Mouse (Mus musculus): ENCODE results near the gene Brd9. TPM values are rescaled to one million over a fixed set of nuclear protein-coding genes. Genes with fewer than 3 reads are reported as not detected.

Gene Brd9
- total and polyA plus RNA-seq, 2 experiments, result 8.0 to 9.1 TPM

DNA sequence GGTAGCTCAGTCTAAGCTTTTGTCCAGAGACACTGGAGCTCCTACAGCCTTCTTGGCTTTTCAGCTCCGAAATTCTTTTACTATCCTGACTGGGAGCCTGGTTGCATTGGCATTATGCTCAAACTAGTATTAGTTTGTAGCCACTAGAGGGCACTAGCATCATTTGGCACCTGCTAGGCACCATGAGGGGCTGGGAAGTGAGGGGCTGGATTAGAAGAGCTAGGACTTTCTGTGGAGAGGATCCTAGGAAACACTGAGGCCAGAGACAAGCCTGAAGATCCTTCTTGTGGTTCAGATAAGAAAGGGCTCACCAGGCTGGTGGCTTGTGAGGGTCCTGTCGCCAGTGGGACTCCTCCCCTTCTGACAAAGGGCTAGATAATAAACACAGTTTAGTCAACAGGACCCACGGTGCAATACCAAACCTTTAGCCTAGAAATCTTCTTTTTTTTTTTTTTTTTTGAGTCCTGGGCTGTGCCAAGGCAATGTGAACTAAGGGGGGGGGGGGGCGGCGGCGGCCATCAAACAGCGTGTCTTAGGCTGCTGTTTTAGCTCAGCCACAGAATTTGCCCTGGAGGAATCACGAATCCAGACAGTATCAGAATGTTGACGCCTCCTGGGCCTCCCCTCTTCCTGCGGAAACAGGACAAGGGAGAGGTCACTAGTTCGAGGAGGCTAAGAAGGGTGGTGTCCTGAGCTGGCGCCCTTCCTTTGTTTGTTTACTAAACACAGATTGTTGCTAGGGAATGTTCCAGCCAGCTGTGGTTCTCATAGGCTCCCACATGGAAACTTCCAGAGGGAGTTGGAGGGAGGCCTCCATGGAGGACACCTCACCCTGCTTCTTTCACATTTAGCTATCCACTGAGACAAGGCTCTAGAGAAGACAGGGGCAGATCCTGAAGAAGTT is 33.2 kb downstream of the Brd9 start:
- no peaks in the 10 kb centered on the region for H3K79me2 ChIP-seq (ENCODE audit: control insufficient read depth, insufficient read depth, low read length)
- H3K4me1 ChIP-seq (ENCODE audit: control insufficient read depth, insufficient read depth, low read length), result peaks cover 7% of the 10 kb centered on the region
- H3K27me3 ChIP-seq (ENCODE audit: control insufficient read depth, insufficient read depth, low read length), result no peaks in the 10 kb centered on the region
- DNase-seq (ENCODE audit: extremely low read depth, low read depth, low spot score), result peak; percentile 83
- WGBS, result 13% methylated on average over 12 of the region's 12 CpGs
- peak overlapping the region; percentile 64 for H3K27ac ChIP-seq (replicated peaks; ENCODE audit: insufficient read depth, low read depth, low read length)
- peak overlapping the region; percentile 37 for H3K4me3 ChIP-seq (ENCODE audit: insufficient read depth, low read depth, low read length)
- H3K36me3 ChIP-seq (ENCODE audit: control insufficient read depth, insufficient read depth, low read length), result no peaks in the 10 kb centered on the region
- no peak for TF ChIP-seq POLR2A (IDR thresholded peaks at IDR 0.05; ENCODE audit: extremely low read depth, insufficient read depth, low read length)
- TF ChIP-seq CTCF (IDR thresholded peaks at IDR 0.05; ENCODE audit: low read depth, low read length), result peak; percentile 68
- peak overlapping the region; percentile 37 for H3K9ac ChIP-seq (ENCODE audit: low read depth, low read length)

DNA sequence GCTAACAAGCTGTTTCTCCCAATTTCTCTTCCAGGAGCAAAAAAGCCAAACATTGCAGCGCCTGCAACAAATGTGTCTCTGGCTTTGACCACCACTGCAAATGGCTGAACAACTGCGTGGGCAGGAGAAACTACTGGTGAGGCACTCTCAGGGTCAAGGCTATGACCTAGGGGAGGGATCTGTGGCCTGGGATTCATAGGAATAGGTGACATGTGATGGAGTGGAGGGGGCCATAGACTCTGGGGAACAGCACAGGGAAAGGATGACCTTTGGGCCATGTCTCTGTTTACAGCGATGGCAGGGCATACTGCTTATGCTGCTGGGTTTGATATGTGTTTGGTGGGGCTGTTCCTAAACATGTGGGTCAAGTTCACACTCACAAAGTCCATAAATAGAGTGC is 36.9 kb downstream of the Brd9 start:
- WGBS, result 41% methylated on average over 3 of the region's 3 CpGs
- Histone ChIP-seq H3K79me2 (ENCODE audit: control insufficient read depth, insufficient read depth, low read length) (no peaks in the 10 kb centered on the region), H3K27me3 (ENCODE audit: control insufficient read depth, insufficient read depth, low read length) (no peaks in the 10 kb centered on the region), H3K4me3 (ENCODE audit: insufficient read depth, low read depth, low read length) (no peak overlapping the region), H3K36me3 (ENCODE audit: control insufficient read depth, insufficient read depth, low read length) (no peaks in the 10 kb centered on the region), H3K27ac (replicated peaks; ENCODE audit: insufficient read depth, low read depth, low read length) (no peak overlapping the region), H3K4me1 (ENCODE audit: control insufficient read depth, insufficient read depth, low read length) (peaks cover 7% of the 10 kb centered on the region), H3K9ac (ENCODE audit: low read depth, low read length) (no peak overlapping the region)
- TF ChIP-seq POLR2A (IDR thresholded peaks at IDR 0.05; ENCODE audit: extremely low read depth, insufficient read depth, low read length) (no peak), CTCF (IDR thresholded peaks at IDR 0.05; ENCODE audit: low read depth, low read length) (no peak)
- no peak for DNase-seq (ENCODE audit: extremely low read depth, low read depth, low spot score)

DNA sequence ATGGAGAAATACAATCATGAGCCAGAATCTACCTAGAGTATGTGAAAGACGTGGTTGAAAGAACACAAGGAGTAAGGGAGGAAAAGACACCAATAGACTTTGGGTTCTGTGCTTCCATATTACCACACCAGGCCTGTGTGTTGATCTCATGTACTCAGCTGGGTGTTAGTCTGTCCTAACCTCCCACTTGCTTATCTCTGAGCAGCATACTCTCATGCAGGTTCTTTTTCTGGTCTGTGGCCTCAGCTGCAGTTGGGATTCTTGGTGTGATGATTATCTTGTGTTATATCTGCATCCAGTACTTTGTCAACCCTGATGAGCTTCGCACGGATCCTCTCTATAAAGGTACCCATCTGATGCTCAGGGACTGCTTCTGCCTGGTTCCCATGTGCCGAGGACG is 39.3 kb downstream of the Brd9 start:
- no peaks in the 10 kb centered on the region for H3K27me3 ChIP-seq (ENCODE audit: control insufficient read depth, insufficient read depth, low read length)
- H3K36me3 ChIP-seq (ENCODE audit: control insufficient read depth, insufficient read depth, low read length), result no peaks in the 10 kb centered on the region
- H3K79me2 ChIP-seq (ENCODE audit: control insufficient read depth, insufficient read depth, low read length), result no peaks in the 10 kb centered on the region
- H3K4me1 ChIP-seq (ENCODE audit: control insufficient read depth, insufficient read depth, low read length), result peaks cover 2% of the 10 kb centered on the region; the same call in 1 of the 2 replicates
- 97% methylated on average over 5 of the region's 5 CpGs for WGBS
- H3K27ac ChIP-seq (replicated peaks; ENCODE audit: insufficient read depth, low read depth, low read length), result no peak overlapping the region
- H3K9ac ChIP-seq (ENCODE audit: low read depth, low read length), result no peak overlapping the region
- TF ChIP-seq POLR2A (IDR thresholded peaks at IDR 0.05; ENCODE audit: extremely low read depth, insufficient read depth, low read length), result no peak
- no peak for TF ChIP-seq CTCF (IDR thresholded peaks at IDR 0.05; ENCODE audit: low read depth, low read length)
- DNase-seq (ENCODE audit: extremely low read depth, low read depth, low spot score), result no peak
- H3K4me3 ChIP-seq (ENCODE audit: insufficient read depth, low read depth, low read length), result no peak overlapping the region

DNA sequence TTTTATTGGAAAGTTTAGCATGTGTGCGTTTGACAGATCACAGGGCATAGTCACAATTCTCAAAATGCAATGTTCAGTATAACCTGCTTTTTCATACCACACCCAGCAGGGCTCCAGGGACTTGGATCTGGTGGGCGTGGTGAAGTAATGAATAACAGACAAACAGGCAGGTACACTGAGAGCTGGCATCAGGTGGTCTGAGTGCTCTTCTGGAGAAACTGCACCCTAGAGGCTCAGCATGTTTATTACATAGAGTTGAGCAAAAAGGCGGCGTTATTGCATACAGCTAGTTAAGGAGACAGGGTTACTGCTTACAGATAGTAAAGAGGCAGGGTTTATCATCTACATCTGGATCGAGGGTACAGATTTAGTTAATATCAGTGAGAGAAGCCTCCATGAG is 52.7 kb downstream of the Brd9 start:
- Histone ChIP-seq H3K4me3 (ENCODE audit: insufficient read depth, low read depth, low read length) (no peak overlapping the region), H3K4me1 (ENCODE audit: control insufficient read depth, insufficient read depth, low read length) (no peaks in the 10 kb centered on the region), H3K36me3 (ENCODE audit: control insufficient read depth, insufficient read depth, low read length) (no peaks in the 10 kb centered on the region), H3K27ac (replicated peaks; ENCODE audit: insufficient read depth, low read depth, low read length) (no peak overlapping the region), H3K79me2 (ENCODE audit: control insufficient read depth, insufficient read depth, low read length) (no peaks in the 10 kb centered on the region), H3K27me3 (ENCODE audit: control insufficient read depth, insufficient read depth, low read length) (0 out of 2 replicates have a peak, but pooled peaks cover 2% of the 10 kb centered on the region), H3K9ac (ENCODE audit: low read depth, low read length) (no peak overlapping the region)
- 87% methylated on average over 5 of the region's 5 CpGs for WGBS
- TF ChIP-seq CTCF (IDR thresholded peaks at IDR 0.05; ENCODE audit: low read depth, low read length), result no peak
- no peak for TF ChIP-seq POLR2A (IDR thresholded peaks at IDR 0.05; ENCODE audit: extremely low read depth, insufficient read depth, low read length)
- no peak for DNase-seq (ENCODE audit: extremely low read depth, low read depth, low spot score)

DNA sequence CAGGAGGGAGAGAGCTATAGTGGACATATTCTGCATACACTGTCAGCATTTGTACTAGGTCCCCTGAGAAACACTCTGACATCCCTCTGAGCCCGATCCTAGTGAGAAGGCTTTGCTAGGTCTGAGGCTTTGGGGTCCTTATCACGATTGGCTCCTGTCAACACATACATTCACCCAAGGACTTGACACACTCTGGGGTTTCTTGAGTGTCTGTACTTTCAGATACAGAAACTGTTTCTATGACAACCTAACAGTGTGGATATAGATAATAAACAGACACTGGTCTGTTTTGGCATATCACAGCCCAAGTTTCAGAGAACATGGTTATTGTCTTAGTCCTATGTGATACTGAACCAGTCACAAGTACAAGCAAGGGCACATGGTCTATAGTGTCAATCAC is 53.1 kb downstream of the Brd9 start:
- H3K27ac ChIP-seq (replicated peaks; ENCODE audit: insufficient read depth, low read depth, low read length), result no peak overlapping the region
- 0 out of 2 replicates have a peak, but pooled peaks cover 2% of the 10 kb centered on the region for H3K27me3 ChIP-seq (ENCODE audit: control insufficient read depth, insufficient read depth, low read length)
- H3K9ac ChIP-seq (ENCODE audit: low read depth, low read length), result no peak overlapping the region
- 56% methylated on average over 2 of the region's 2 CpGs for WGBS
- no peaks in the 10 kb centered on the region for H3K36me3 ChIP-seq (ENCODE audit: control insufficient read depth, insufficient read depth, low read length)
- no peaks in the 10 kb centered on the region for H3K4me1 ChIP-seq (ENCODE audit: control insufficient read depth, insufficient read depth, low read length)
- DNase-seq (ENCODE audit: extremely low read depth, low read depth, low spot score), result no peak
- no peak overlapping the region for H3K4me3 ChIP-seq (ENCODE audit: insufficient read depth, low read depth, low read length)
- no peaks in the 10 kb centered on the region for H3K79me2 ChIP-seq (ENCODE audit: control insufficient read depth, insufficient read depth, low read length)
- no peak for TF ChIP-seq POLR2A (IDR thresholded peaks at IDR 0.05; ENCODE audit: extremely low read depth, insufficient read depth, low read length)

DNA sequence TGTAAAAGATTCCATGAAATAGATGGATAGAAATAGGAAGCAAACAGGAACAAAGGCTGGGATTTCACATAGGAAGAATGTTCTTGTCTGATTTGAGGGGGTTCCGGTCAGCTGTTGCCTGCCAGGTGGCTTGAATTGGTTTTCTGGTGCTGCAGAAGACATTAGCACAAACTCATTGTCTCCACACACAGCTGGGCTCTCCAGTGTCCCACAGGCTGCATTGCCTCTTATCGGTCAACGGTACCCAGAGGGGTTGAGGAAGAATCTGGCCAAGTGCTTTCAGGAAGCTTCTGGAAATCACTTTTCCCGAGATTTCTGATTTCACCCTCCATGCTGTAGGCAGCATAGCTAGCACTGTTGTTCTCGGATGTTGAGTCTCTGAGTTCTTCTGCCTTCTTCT is 53.7 kb downstream of the Brd9 start:
- no peak for TF ChIP-seq CTCF (IDR thresholded peaks at IDR 0.05; ENCODE audit: low read depth, low read length)
- TF ChIP-seq POLR2A (IDR thresholded peaks at IDR 0.05; ENCODE audit: extremely low read depth, insufficient read depth, low read length), result no peak
- Histone ChIP-seq H3K36me3 (ENCODE audit: control insufficient read depth, insufficient read depth, low read length) (no peaks in the 10 kb centered on the region), H3K9ac (ENCODE audit: low read depth, low read length) (no peak overlapping the region), H3K79me2 (ENCODE audit: control insufficient read depth, insufficient read depth, low read length) (no peaks in the 10 kb centered on the region), H3K4me1 (ENCODE audit: control insufficient read depth, insufficient read depth, low read length) (no peaks in the 10 kb centered on the region), H3K27me3 (ENCODE audit: control insufficient read depth, insufficient read depth, low read length) (0 out of 2 replicates have a peak, but pooled peaks cover 2% of the 10 kb centered on the region), H3K4me3 (ENCODE audit: insufficient read depth, low read depth, low read length) (no peak overlapping the region), H3K27ac (replicated peaks; ENCODE audit: insufficient read depth, low read depth, low read length) (no peak overlapping the region)
- WGBS, result 75% methylated on average over 5 of the region's 5 CpGs
- no peak for DNase-seq (ENCODE audit: extremely low read depth, low read depth, low spot score)

Measured in liver, adult 2 months (tissue).